Mouse (Mus musculus) left cerebral cortex, adult 2 months (tissue): ENCODE results near the gene Frmd4b. TPM values are rescaled to one million over a fixed set of nuclear protein-coding genes. Genes with fewer than 3 reads are reported as not detected.
"Not testable (repeated sequence)": the region's sequence is repeated elsewhere in the genome, so short reads cannot be mapped to it uniquely, and the experiment has no call there.

Source experiments
- DNase-seq, 2 experiments: peaks; one replicate each; pipeline ENCODE4 v3.0.0; 2021 to 2022; ENCODE audit warnings: low spot score in 2 of 2, mixed read lengths in 1 of 2; ENCODE audit errors: extremely low spot score in 1 of 2
- H3K27ac ChIP-seq: fragments of 200-600 bp; 2 replicates; pipeline ENCODE4 v1.8.1; 2022
- H3K4me3 ChIP-seq: fragments of 200-600 bp; 2 replicates; pipeline ENCODE4 v1.8.1; 2022
- CTCF ChIP-seq: fragments of 200-600 bp; IDR thresholded peaks from 2 replicates; pipeline ENCODE4 v1.8.1; 2022; ENCODE audit warnings: antibody characterized with exemption, mild to moderate bottlenecking, moderate library complexity
- intact Hi-C: fragments of 180-260 bp; cut with DNase I; formaldehyde crosslinking; loops from one replicate; pipeline ENCODE4 v1.15.1; 2025
- total RNA-seq, 2 experiments: library from RNA; stranded (reverse); gene quantifications; 2 replicates each; pipeline ENCODE4 v1.2.3; 2021

Frmd4b gene
- total RNA-seq, 2 experiments from 2014 or later, result 14.2 to 15.6 TPM

GRCm38 (mm10) chr6:97429688-97430343, 187.5 kb downstream of the Frmd4b start:
- intact Hi-C loops, result loop anchor here (10.0 kb wide), 1 partner anchor 575 kb away; no protein-coding TSS in a partner anchor
- DNase-seq, result no peak
- no peak for TF ChIP-seq CTCF
- no peak overlapping the region for H3K4me3 ChIP-seq
- H3K27ac ChIP-seq, result no peak overlapping the region

- intact Hi-C loops, result loop anchor here (1.0 to 10.0 kb wide), 4 partner anchors 77 to 585 kb away; no protein-coding TSS in a partner anchor
- Histone ChIP-seq H3K27ac (no peak overlapping the region), H3K4me3 (no peak overlapping the region)
- peak; percentile 75 for DNase-seq
- peak; percentile 86 for TF ChIP-seq CTCF
Observed at GRCm38 (mm10) chr6:97419771-97420446, 197.4 kb downstream of the Frmd4b start.

GRCm38 (mm10) chr6:97416972-97417554, 200.3 kb downstream of the Frmd4b start:
- intact Hi-C loops, result loop anchor here (1.0 kb wide), 1 partner anchor 139 kb away; no protein-coding TSS in a partner anchor
- TF ChIP-seq CTCF, result peak; percentile 89
- peak; percentile 55 to 70 for DNase-seq
- Histone ChIP-seq H3K27ac (no peak overlapping the region), H3K4me3 (no peak overlapping the region)

- DNase-seq, H3K27ac ChIP-seq, intact Hi-C loops, H3K4me3 ChIP-seq: not testable (repeated sequence)
Observed at GRCm38 (mm10) chr6:97415578-97415977, 201.8 kb downstream of the Frmd4b start.

- Histone ChIP-seq H3K4me3 (no peak overlapping the region), H3K27ac (no peak overlapping the region; the same call in 1 of the 2 replicates)
- no peak for TF ChIP-seq CTCF
- intact Hi-C loops, result no loop called here
- no peak for DNase-seq
Observed at GRCm38 (mm10) chr6:97413453-97413852, 203.9 kb downstream of the Frmd4b start.

GRCm38 (mm10) chr6:97412403-97412802, 204.9 kb downstream of the Frmd4b start:
- TF ChIP-seq CTCF, result no peak
- DNase-seq, result no peak
- Histone ChIP-seq H3K4me3 (no peak overlapping the region), H3K27ac (no peak overlapping the region)
- intact Hi-C loops, result no loop called here

- TF ChIP-seq CTCF, result no peak
- Histone ChIP-seq H3K4me3 (no peak overlapping the region), H3K27ac (no peak overlapping the region)
- intact Hi-C loops, result no loop called here
- DNase-seq, result no peak
Observed at GRCm38 (mm10) chr6:97411327-97411726, 206.0 kb downstream of the Frmd4b start.

- H3K4me3 ChIP-seq, result no peak overlapping the region
- intact Hi-C loops, result no loop called here
- DNase-seq, result no peak
- TF ChIP-seq CTCF, result no peak
- no peak overlapping the region for H3K27ac ChIP-seq
Observed at GRCm38 (mm10) chr6:97409467-97410239, 207.7 kb downstream of the Frmd4b start.

GRCm38 (mm10) chr6:97407914-97408313, 209.4 kb downstream of the Frmd4b start:
- DNase-seq, result no peak

GRCm38 (mm10) chr6:97407425-97407824, 209.9 kb downstream of the Frmd4b start:
- DNase-seq, result no peak
- intact Hi-C loops, result no loop called here
- H3K4me3 ChIP-seq, result no peak overlapping the region
- H3K27ac ChIP-seq, result no peak overlapping the region
- TF ChIP-seq CTCF, result no peak

More at GRCm38 (mm10) chr6:97407914-97408313, 209.4 kb downstream of the Frmd4b start:
- no peak overlapping the region for H3K4me3 ChIP-seq
- H3K27ac ChIP-seq, result no peak overlapping the region
- intact Hi-C loops, result no loop called here
- TF ChIP-seq CTCF, result no peak

- TF ChIP-seq CTCF, result no peak
- peak overlapping the region; percentile 48 for H3K27ac ChIP-seq
- H3K4me3 ChIP-seq, result no peak overlapping the region
- no peak for DNase-seq
- intact Hi-C loops, result no loop called here
Observed at GRCm38 (mm10) chr6:97405311-97405710, 212.0 kb downstream of the Frmd4b start.
